8 mouse cellular contexts compared by ENCODE assay signal in genomic region chr9:83834748-83835313, GRCm38 (mm10). TPM values are rescaled to one million over a fixed set of nuclear protein-coding genes. Genes with fewer than 3 reads are reported as not detected.
DNase-seq lines count a peak whose midpoint lies in the region; ATAC-seq and TF ChIP-seq lines count a peak whose summit lies in the region.

No protein-coding gene starts in this region.

- DNase-seq in left cerebral cortex, adult 2 months (ENCODE audit: extremely low spot score in 1 of 2, low spot score in 2 of 2) = no peak
- no peak for DNase-seq in left cerebral cortex, postnatal 10 days (ENCODE audit: extremely low spot score in 1 of 2, low spot score in 2 of 2)
- DNase-seq in embryonic facial prominence, embryonic 14.5 days (ENCODE audit: low spot score) = no peak
- no peak for DNase-seq in gastrocnemius, adult 18-20 months (ENCODE audit: low spot score)
- DNase-seq in thymus, postnatal 14 days = no peak
- DNase-seq in left cerebral cortex, postnatal 14 days (ENCODE audit: low spot score in 2 of 2) = no peak

- no peaks in the 10 kb centered on the region for H3K9me3 ChIP-seq in embryonic facial prominence, embryonic 14.5 days (ENCODE audit: control insufficient read depth, low read length)
- H3K9me3 ChIP-seq in intestine, postnatal 0 days (ENCODE audit: control insufficient read depth) = no peaks in the 10 kb centered on the region
- no peaks in the 10 kb centered on the region for H3K9me3 ChIP-seq in neural tube, embryonic 15.5 days (replicated peaks)

- peak overlapping the region; percentile 74 for H3K4me3 ChIP-seq in left cerebral cortex, adult 2 months
- peak overlapping the region; percentile 65 for H3K4me3 ChIP-seq in embryonic facial prominence, embryonic 14.5 days (ENCODE audit: low read depth, low read length)
- H3K4me3 ChIP-seq in intestine, postnatal 0 days (ENCODE audit: low read depth, low read length) = peak overlapping the region; percentile 89
- H3K4me3 ChIP-seq in neural tube, embryonic 15.5 days (replicated peaks) = peak overlapping the region; percentile 72

- intact Hi-C loops in left cerebral cortex, adult 2 months (cut with DNase I) = loop anchor here (1.0 kb wide), 1 partner anchor 29 kb away; the partner anchor contains the start of gene Elovl4
- intact Hi-C loops in left cerebral cortex, postnatal 10 days (cut with DNase I) = no loop called here
- intact Hi-C loops in left cerebral cortex, postnatal 14 days (cut with DNase I) = loop anchor here (5.0 kb wide), 1 partner anchor 92 kb away; the partner anchor contains the start of gene Bckdhb

- no peak for TF ChIP-seq CTCF in left cerebral cortex, adult 2 months (IDR thresholded peaks at IDR 0.05)
- TF ChIP-seq CTCF in intestine, postnatal 0 days (IDR thresholded peaks at IDR 0.05; ENCODE audit: low read depth) = no peak

- H3K27me3 ChIP-seq in embryonic facial prominence, embryonic 14.5 days (replicated peaks; ENCODE audit: control insufficient read depth, insufficient read depth, low read length) = no peaks in the 10 kb centered on the region
- H3K27me3 ChIP-seq in intestine, postnatal 0 days (replicated peaks; ENCODE audit: control insufficient read depth, insufficient read depth, low read length) = no peaks in the 10 kb centered on the region
- H3K27me3 ChIP-seq in neural tube, embryonic 15.5 days (replicated peaks) = no peaks in the 10 kb centered on the region

- H3K9ac ChIP-seq in embryonic facial prominence, embryonic 14.5 days (ENCODE audit: low read depth, low read length) = peak overlapping the region; percentile 77
- H3K9ac ChIP-seq in intestine, postnatal 0 days (ENCODE audit: low read depth, low read length) = peak overlapping the region; percentile 67
- H3K9ac ChIP-seq in neural tube, embryonic 15.5 days (replicated peaks) = peak overlapping the region; percentile 59

- WGBS in embryonic facial prominence, embryonic 14.5 days = 3% methylated on average over 10 of the region's 27 CpGs
- WGBS in intestine, postnatal 0 days = under 1% methylated on average over 26 of the region's 27 CpGs
- 3% methylated on average over 22 of the region's 27 CpGs for WGBS in neural tube, embryonic 15.5 days

- H3K27ac ChIP-seq in left cerebral cortex, adult 2 months = no peak overlapping the region
- H3K27ac ChIP-seq in embryonic facial prominence, embryonic 14.5 days (replicated peaks; ENCODE audit: low read depth, low read length) = no peak overlapping the region
- no peak overlapping the region for H3K27ac ChIP-seq in intestine, postnatal 0 days (ENCODE audit: low read depth, low read length)
- no peak overlapping the region for H3K27ac ChIP-seq in neural tube, embryonic 15.5 days (replicated peaks)

- H3K4me2 ChIP-seq in embryonic facial prominence, embryonic 14.5 days (ENCODE audit: low read depth, low read length) = peak overlapping the region; percentile 68
- H3K4me2 ChIP-seq in intestine, postnatal 0 days (replicated peaks; ENCODE audit: low read depth) = peak overlapping the region; percentile 93
- peak overlapping the region; percentile 97 for H3K4me2 ChIP-seq in neural tube, embryonic 15.5 days

- H3K4me1 ChIP-seq in embryonic facial prominence, embryonic 14.5 days (ENCODE audit: control insufficient read depth, insufficient read depth, low read length) = peaks cover 8% of the 10 kb centered on the region
- no peaks in the 10 kb centered on the region for H3K4me1 ChIP-seq in intestine, postnatal 0 days (replicated peaks; ENCODE audit: control insufficient read depth, insufficient read depth, low read length)
- peaks cover 5% of the 10 kb centered on the region for H3K4me1 ChIP-seq in neural tube, embryonic 15.5 days

- ATAC-seq in embryonic facial prominence, embryonic 14.5 days (ENCODE audit: low read depth) = peak; percentile 69
- ATAC-seq in intestine, postnatal 0 days = peak; percentile 79
- ATAC-seq in neural tube, embryonic 15.5 days (ENCODE audit: low FRiP score) = peak; percentile 56

- peaks cover 4% of the 10 kb centered on the region; the same call in 1 of the 2 replicates for H3K36me3 ChIP-seq in embryonic facial prominence, embryonic 14.5 days (ENCODE audit: control insufficient read depth, insufficient read depth, low read length)
- H3K36me3 ChIP-seq in intestine, postnatal 0 days (ENCODE audit: control insufficient read depth, insufficient read depth) = no peaks in the 10 kb centered on the region
- no peaks in the 10 kb centered on the region for H3K36me3 ChIP-seq in neural tube, embryonic 15.5 days

RNA-seq across cellular contexts. Expression of gene Ttk, which starts 0.3 kb away (rescaled TPM):
- under 1 TPM; 0.49 to 0.72 TPM for total RNA-seq in left cerebral cortex, adult 2 months (2021)
- 1 to 10 TPM; 1.2 to 1.6 TPM for total RNA-seq in left cerebral cortex, postnatal 10 days (2021)
- polyA plus RNA-seq in embryonic facial prominence, embryonic 14.5 days (2014; fragmentation: Nextera tagmentation; extraction: Ambion mirVana) = 21.2 and 25.7 TPM in 2 replicates
- 4.5 and 5.0 TPM in 2 replicates for polyA plus RNA-seq in intestine, postnatal 0 days (2015; fragmentation: Nextera tagmentation; extraction: Ambion mirVana)
- 3.4 and 9.3 TPM in 2 replicates for polyA plus RNA-seq in neural tube, embryonic 15.5 days (2015; fragmentation: Nextera tagmentation; extraction: Ambion mirVana)
- under 1 TPM in 1 of 2 experiments, not detected in 1; 0.14 TPM for total RNA-seq in gastrocnemius, adult 18-20 months (2021)
- total RNA-seq in left cerebral cortex, postnatal 14 days (2021) = 1 to 10 TPM in 1 of 2 experiments, under 1 TPM in 1; 0.82 to 1.4 TPM

RNA-seq across cellular contexts. Expression of gene Elovl4, which starts 28.8 kb away (rescaled TPM):
- 10 to 100 TPM; 64.6 to 66.0 TPM for total RNA-seq in left cerebral cortex, adult 2 months (2021)
- total RNA-seq in left cerebral cortex, postnatal 10 days (2021) = 10 to 100 TPM; 93.5 to 97.4 TPM
- 32.7 and 39.1 TPM in 2 replicates for polyA plus RNA-seq in embryonic facial prominence, embryonic 14.5 days (2014; fragmentation: Nextera tagmentation; extraction: Ambion mirVana)
- 3.0 and 3.1 TPM in 2 replicates for polyA plus RNA-seq in intestine, postnatal 0 days (2015; fragmentation: Nextera tagmentation; extraction: Ambion mirVana)
- 116 and 139 TPM in 2 replicates for polyA plus RNA-seq in neural tube, embryonic 15.5 days (2015; fragmentation: Nextera tagmentation; extraction: Ambion mirVana)
- under 1 TPM in 1 of 2 experiments, not detected in 1; 0.26 TPM for total RNA-seq in gastrocnemius, adult 18-20 months (2021)
- total RNA-seq in left cerebral cortex, postnatal 14 days (2021) = 10 to 100 TPM; 85.7 to 90.2 TPM

Comparison
In these comparisons a context has a peak if more than half of its experiments do, and no peak if none do; other contexts are left out.
1. RNA of gene Elovl4, which starts 28.8 kb away (total RNA-seq): 93.5 to 97.4 TPM in left cerebral cortex, postnatal 10 days, 85.7 to 90.2 TPM in left cerebral cortex, postnatal 14 days and 64.6 to 66.0 TPM in left cerebral cortex, adult 2 months; 0.26 TPM in gastrocnemius, adult 18-20 months; every median in the first group is over 10 times any median in the second.
2. Peak in every context shown above with its lines, with median percentiles within 50 percentile points of each other: H3K4me3 ChIP-seq, ATAC-seq, H3K4me2 ChIP-seq and H3K9ac ChIP-seq.